Mouse (Mus musculus) liver, adult 2 months (tissue): ENCODE results near the gene Pten.

Experiments used
- CTCF ChIP-seq: fragments of 200-500 bp; IDR thresholded peaks from 2 replicates; pipeline ENCODE4 v1.5.1; 2011; ENCODE audit warnings: low read depth, low read length, control low read depth
- POLR2A ChIP-seq: fragments of 200-500 bp; IDR thresholded peaks from 2 replicates; pipeline ENCODE4 v1.6.1; 2011; ENCODE audit warnings: low read length, control low read depth; ENCODE audit not compliant: insufficient read depth; ENCODE audit errors: extremely low read depth

GRCm38 (mm10) chr19:32840491-32840890 is 83.2 kb downstream of the Pten start:
- TF ChIP-seq POLR2A (no peak), CTCF (no peak)
